Mouse (Mus musculus): ENCODE results near the gene Ablim2.

- TF ChIP-seq POLR2A (IDR thresholded peaks at IDR 0.05; ENCODE audit: borderline replicate concordance, low read depth, low read length) (no peak), CTCF (IDR thresholded peaks at IDR 0.05; ENCODE audit: low read depth, low read length) (no peak)
Observed at GRCm38 (mm10) chr5:35920076-35920475, 162.4 kb downstream of the Ablim2 start.
